Mouse (Mus musculus) left cerebral cortex, adult 9 months (tissue): ENCODE data around the gene Spats2.
"Not testable (repeated sequence)": the region's sequence is repeated elsewhere in the genome, so short reads cannot be mapped to it uniquely, and the experiment has no call there.

Source experiments
- DNase-seq, 2 experiments: peaks; one replicate each; pipeline ENCODE4 v3.0.0; 2022; ENCODE audit warnings: low spot score in 2 of 2

Spats2 gene

GRCm38 (mm10) chr15:99138389-99138788 is 12.7 kb downstream of the Spats2 start:
- DNase-seq, result no peak

GRCm38 (mm10) chr15:99139669-99140068 is 14.0 kb downstream of the Spats2 start:
- DNase-seq, result peak in 1 of 2 experiments; percentile 16

- no peak for DNase-seq
These were observed 24.8 kb downstream of the Spats2 start for GRCm38 (mm10) chr15:99150516-99150915.

- no peak for DNase-seq
These were observed 25.6 kb downstream of the Spats2 start for GRCm38 (mm10) chr15:99151324-99151723.

GRCm38 (mm10) chr15:99153466-99153865 is 27.8 kb downstream of the Spats2 start:
- DNase-seq, result no peak

- not testable (repeated sequence) for DNase-seq
These were observed 28.8 kb downstream of the Spats2 start for GRCm38 (mm10) chr15:99154515-99154914.

- DNase-seq, result no peak
These were observed 38.0 kb downstream of the Spats2 start for GRCm38 (mm10) chr15:99163512-99164365.

GRCm38 (mm10) chr15:99172131-99172530 is 46.4 kb downstream of the Spats2 start:
- DNase-seq, result no peak

GRCm38 (mm10) chr15:99179639-99180038 is 53.9 kb downstream of the Spats2 start:
- DNase-seq, result no peak

- no peak for DNase-seq
These were observed 58.6 kb downstream of the Spats2 start for GRCm38 (mm10) chr15:99184217-99184914.

GRCm38 (mm10) chr15:99194358-99194757 is 68.6 kb downstream of the Spats2 start:
- no peak for DNase-seq

GRCm38 (mm10) chr15:99195043-99195442 is 69.3 kb downstream of the Spats2 start:
- DNase-seq, result no peak

GRCm38 (mm10) chr15:99198761-99199160 is 73.0 kb downstream of the Spats2 start:
- peak in 1 of 2 experiments; percentile 28 for DNase-seq

GRCm38 (mm10) chr15:99205959-99206358 is 80.2 kb downstream of the Spats2 start:
- no peak for DNase-seq

- no peak for DNase-seq
These were observed 87.5 kb downstream of the Spats2 start for GRCm38 (mm10) chr15:99213183-99213582.

- DNase-seq, result no peak
These were observed 89.2 kb downstream of the Spats2 start for GRCm38 (mm10) chr15:99214941-99215340.

- no peak for DNase-seq
These were observed 90.2 kb downstream of the Spats2 start for GRCm38 (mm10) chr15:99215741-99216463.

- DNase-seq, result no peak
These were observed 91.9 kb downstream of the Spats2 start for GRCm38 (mm10) chr15:99217630-99218029.

- peak in 1 of 2 experiments; percentile 51 for DNase-seq
These were observed 95.7 kb downstream of the Spats2 start for GRCm38 (mm10) chr15:99221315-99221952.

- DNase-seq, result no peak
These were observed 97.3 kb downstream of the Spats2 start for GRCm38 (mm10) chr15:99222794-99223584.
